Mouse (Mus musculus): ENCODE measurements at regions not wholly inside any gene's neighbourhood (a gene's known extent, or its start where the extent isn't known, plus 50 kb on each side); places are given as distances from the start of the nearest gene placed in this dataset.

GRCm38 (mm10) chr10:15807271-15807670 lies 1089.3 kb upstream of the Gje1 start:
- TF ChIP-seq CTCF (IDR thresholded peaks at IDR 0.05; ENCODE audit: low read depth) (no peak), EP300 (IDR thresholded peaks at IDR 0.05; ENCODE audit: low read depth) (no peak)

Measured in heart, postnatal 0 days (tissue).